Mouse (Mus musculus) intestine, embryonic 15.5 days (tissue): ENCODE results near the gene Pds5b. TPM values are rescaled to one million over a fixed set of nuclear protein-coding genes. Genes with fewer than 3 reads are reported as not detected.
A peak's percentile ranks its signal among the peaks of the same experiment; 100 is the strongest.
"Not testable (repeated sequence)": the region's sequence is repeated elsewhere in the genome, so short reads cannot be mapped to it uniquely, and the experiment has no call there.

Source experiments
- ATAC-seq: fragments of 200-750 bp; cut with Nextera tagmentation; 2 replicates; pipeline ENCODE4 v1.8.0; 2017; ENCODE audit warnings: moderate TSS enrichment, moderate library complexity
- H3K27ac ChIP-seq: fragments of 300-500 bp; sonication (generic); 2 replicates; pipeline ENCODE4 v1.5.1; 2015; ENCODE audit warnings: mild to moderate bottlenecking, inconsistent platforms
- H3K27me3 ChIP-seq: fragments of 300-500 bp; sonication (generic); replicated peaks from 2 replicates; pipeline ENCODE4 v1.6.1; 2015; ENCODE audit warnings: inconsistent platforms
- H3K36me3 ChIP-seq: fragments of 300-500 bp; sonication (generic); 2 replicates; pipeline ENCODE4 v1.6.1; 2015; ENCODE audit warnings: inconsistent platforms
- H3K4me1 ChIP-seq: fragments of 300-500 bp; sonication (generic); replicated peaks from 2 replicates; pipeline ENCODE4 v1.6.1; 2015; ENCODE audit warnings: inconsistent platforms
- H3K4me2 ChIP-seq: fragments of 300-500 bp; sonication (generic); replicated peaks from 2 replicates; pipeline ENCODE4 v1.6.1; 2015; ENCODE audit warnings: mild to moderate bottlenecking, inconsistent platforms
- H3K4me3 ChIP-seq: fragments of 300-500 bp; sonication (generic); replicated peaks from 2 replicates; pipeline ENCODE4 v1.5.1; 2015; ENCODE audit warnings: inconsistent platforms
- H3K9ac ChIP-seq: fragments of 300-500 bp; sonication (generic); 2 replicates; pipeline ENCODE4 v1.6.1; 2015; ENCODE audit warnings: inconsistent platforms
- H3K9me3 ChIP-seq: fragments of 300-500 bp; sonication (generic); 2 replicates; pipeline ENCODE4 v1.6.1; 2016; ENCODE audit warnings: inconsistent platforms
- WGBS: fragments of 180-500 bp; shearing (Covaris S2); methylation state at CpG from one replicate; pipeline ENCODE4 v1.1.7; 2015; 5-methylcytosine and 5-hydroxymethylcytosine counted together
- polyA plus RNA-seq: library from polyadenylated mRNA; unstranded; fragments of >200 nt; fragmentation: Nextera tagmentation; extraction: Ambion mirVana; gene quantifications from 2 replicates; pipeline ENCODE4 v1.2.1, GENCODE M21; 2015

Gene Pds5b
- polyA plus RNA-seq, 1 experiment from 2014 or later: 25.3 TPM

DNA sequence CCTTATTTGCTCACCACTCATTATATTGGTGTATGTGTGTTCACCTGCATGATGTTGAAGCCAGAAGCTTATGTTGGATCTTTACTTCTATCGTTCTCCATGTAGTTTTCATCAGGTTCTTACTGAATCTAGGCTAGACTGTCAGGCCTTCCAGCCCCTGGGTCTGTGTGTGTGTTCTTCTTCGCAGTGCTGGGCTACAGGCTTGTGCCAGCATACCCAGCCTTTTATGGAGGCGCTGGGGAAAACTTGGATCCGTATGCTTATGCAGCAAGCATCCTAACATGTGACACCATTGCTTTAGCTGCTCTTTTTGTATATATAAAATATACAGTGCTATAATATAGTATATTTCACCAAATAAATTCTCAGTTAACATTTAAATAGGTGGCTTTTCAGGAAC is 38.0 kb downstream of the Pds5b start:
- H3K4me2 ChIP-seq: no peak overlapping the region
- no peak overlapping the region for H3K27ac ChIP-seq
- no peaks in the 10 kb centered on the region for H3K27me3 ChIP-seq
- H3K36me3 ChIP-seq: 0 out of 2 replicates have a peak, but pooled peaks cover 3% of the 10 kb centered on the region
- 0 out of 2 replicates have a peak, but pooled peaks cover 2% of the 10 kb centered on the region for H3K4me1 ChIP-seq
- H3K4me3 ChIP-seq: no peak overlapping the region
- no peak overlapping the region for H3K9ac ChIP-seq
- ATAC-seq: no peak
- no peaks in the 10 kb centered on the region for H3K9me3 ChIP-seq
- 83% methylated on average over 4 of the region's 4 CpGs for WGBS

DNA sequence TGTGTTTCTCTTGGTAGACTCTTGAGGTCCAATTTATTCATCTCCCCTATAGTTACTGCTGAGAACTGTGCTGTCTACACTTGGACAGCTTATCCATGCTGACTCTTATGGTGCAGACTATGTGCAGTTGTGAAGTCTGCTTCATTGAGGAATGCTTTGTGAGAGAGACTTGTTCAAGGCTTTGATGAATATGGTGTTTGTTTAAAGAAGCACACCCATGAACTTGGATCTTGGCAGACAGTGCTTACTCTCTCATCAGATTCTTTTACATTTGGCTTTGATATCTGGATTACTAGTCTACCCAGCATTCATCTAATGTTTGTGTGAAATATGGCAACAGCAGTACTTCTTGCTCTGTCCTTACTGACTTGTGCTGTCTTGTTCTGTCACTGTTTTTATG is 39.9 kb downstream of the Pds5b start:
- Histone ChIP-seq H3K27ac (no peak overlapping the region), H3K36me3 (0 out of 2 replicates have a peak, but pooled peaks cover 3% of the 10 kb centered on the region), H3K4me2 (no peak overlapping the region), H3K4me3 (no peak overlapping the region), H3K9ac (no peak overlapping the region), H3K27me3 (no peaks in the 10 kb centered on the region), H3K4me1 (0 out of 2 replicates have a peak, but pooled peaks cover 2% of the 10 kb centered on the region), H3K9me3 (no peaks in the 10 kb centered on the region)
- ATAC-seq: no peak

DNA sequence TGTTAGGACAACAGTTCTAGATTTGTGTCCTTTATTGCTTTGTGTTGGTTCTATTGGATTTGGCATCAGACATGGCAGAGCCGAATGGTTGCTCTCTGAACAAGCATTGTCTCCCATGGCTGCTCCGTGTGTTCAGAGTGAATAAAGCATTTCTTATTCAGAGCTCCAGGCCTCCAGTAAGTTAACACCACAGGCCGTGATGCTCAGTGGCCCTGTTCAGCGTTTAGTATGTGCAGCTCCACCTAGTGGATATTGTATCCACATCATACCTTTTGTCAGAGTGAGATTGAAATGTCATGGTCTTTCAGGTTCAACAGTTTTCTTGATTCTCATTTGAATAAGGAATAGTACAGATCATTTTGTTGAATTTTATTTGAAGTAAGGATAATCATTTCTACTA is 44.2 kb downstream of the Pds5b start:
- Histone ChIP-seq H3K4me2 (no peak overlapping the region), H3K9ac (no peak overlapping the region), H3K36me3 (no peaks in the 10 kb centered on the region), H3K9me3 (no peaks in the 10 kb centered on the region), H3K27me3 (no peaks in the 10 kb centered on the region), H3K4me3 (no peak overlapping the region), H3K27ac (no peak overlapping the region), H3K4me1 (0 out of 2 replicates have a peak, but pooled peaks cover 2% of the 10 kb centered on the region)
- ATAC-seq: 0 out of 2 replicates have a peak, but pooled peaks have one; percentile 45
- 31% methylated on average over 4 of the region's 4 CpGs for WGBS

DNA sequence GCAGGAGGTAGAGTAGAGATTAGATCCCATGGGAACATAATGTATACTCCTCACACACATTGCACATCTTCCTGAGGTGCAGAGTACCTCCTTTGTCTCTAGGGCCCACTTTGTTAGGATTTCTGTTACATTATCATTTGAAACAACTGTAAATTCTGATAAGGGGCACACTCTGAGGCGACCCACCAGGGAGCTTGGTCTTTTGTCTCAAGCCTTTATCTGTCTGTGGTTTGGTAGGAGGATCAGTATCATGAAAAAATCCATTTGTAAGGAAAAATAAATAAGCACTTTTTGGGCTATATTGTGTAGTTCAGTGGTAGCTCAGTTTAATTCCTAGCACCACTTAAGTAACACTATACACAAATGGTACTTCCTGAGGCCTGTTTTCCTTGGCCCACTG is 51.1 kb downstream of the Pds5b start:
- Histone ChIP-seq H3K27ac (no peak overlapping the region), H3K9ac (no peak overlapping the region), H3K4me1 (no peaks in the 10 kb centered on the region), H3K9me3 (no peaks in the 10 kb centered on the region), H3K4me2 (no peak overlapping the region), H3K36me3 (no peaks in the 10 kb centered on the region), H3K4me3 (no peak overlapping the region), H3K27me3 (no peaks in the 10 kb centered on the region)
- WGBS: 78% methylated on average over 1 of the region's 1 CpGs
- no peak for ATAC-seq

DNA sequence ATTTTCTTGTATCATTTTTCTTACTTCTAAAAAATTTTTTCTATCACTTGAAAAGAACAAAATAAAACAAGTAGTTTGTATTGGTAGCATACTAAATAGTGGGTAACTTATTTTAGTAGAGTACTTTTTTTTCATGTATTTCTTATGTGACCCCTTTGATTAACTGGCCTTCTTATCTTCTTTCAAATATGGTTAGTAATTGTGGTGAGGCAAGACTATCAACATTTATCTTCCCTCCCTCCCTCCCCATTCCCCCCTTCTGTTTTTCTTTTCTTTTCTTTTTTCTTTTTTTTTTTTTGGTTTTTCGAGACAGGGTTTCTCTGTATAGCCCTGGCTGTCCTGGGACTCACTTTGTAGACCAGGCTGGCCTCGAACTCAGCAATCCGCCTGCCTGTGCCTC is 63.5 kb downstream of the Pds5b start:
- H3K4me1 ChIP-seq, H3K9ac ChIP-seq, H3K4me3 ChIP-seq, H3K27me3 ChIP-seq, H3K27ac ChIP-seq, H3K9me3 ChIP-seq, H3K36me3 ChIP-seq, H3K4me2 ChIP-seq, ATAC-seq: not testable (repeated sequence)
- 100% methylated on average over 3 of the region's 3 CpGs for WGBS

DNA sequence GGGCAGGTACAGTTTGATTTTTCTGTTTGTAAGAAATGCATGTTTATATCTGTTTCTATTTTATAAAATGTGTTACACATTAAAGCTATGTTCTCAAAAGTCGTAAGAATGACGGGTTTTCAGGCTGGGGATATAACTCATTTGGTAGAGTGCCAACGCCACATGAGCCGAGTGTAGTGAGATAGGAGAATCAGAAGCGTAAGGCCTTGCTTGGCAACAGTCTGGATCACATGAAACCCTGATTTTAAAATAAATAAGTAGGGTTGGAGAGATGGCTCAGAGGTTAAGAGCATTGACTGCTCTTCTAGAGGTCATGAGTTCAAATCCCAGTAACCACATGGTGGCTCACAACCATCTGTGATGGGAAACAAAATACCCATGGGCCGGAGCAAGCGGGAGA is 65.8 kb downstream of the Pds5b start:
- 87% methylated on average over 7 of the region's 7 CpGs for WGBS
- Histone ChIP-seq H3K4me3 (no peak overlapping the region), H3K27me3 (no peaks in the 10 kb centered on the region), H3K9ac (no peak overlapping the region), H3K4me1 (no peaks in the 10 kb centered on the region), H3K4me2 (no peak overlapping the region), H3K27ac (no peak overlapping the region), H3K9me3 (no peaks in the 10 kb centered on the region), H3K36me3 (no peaks in the 10 kb centered on the region)
- ATAC-seq: no peak

DNA sequence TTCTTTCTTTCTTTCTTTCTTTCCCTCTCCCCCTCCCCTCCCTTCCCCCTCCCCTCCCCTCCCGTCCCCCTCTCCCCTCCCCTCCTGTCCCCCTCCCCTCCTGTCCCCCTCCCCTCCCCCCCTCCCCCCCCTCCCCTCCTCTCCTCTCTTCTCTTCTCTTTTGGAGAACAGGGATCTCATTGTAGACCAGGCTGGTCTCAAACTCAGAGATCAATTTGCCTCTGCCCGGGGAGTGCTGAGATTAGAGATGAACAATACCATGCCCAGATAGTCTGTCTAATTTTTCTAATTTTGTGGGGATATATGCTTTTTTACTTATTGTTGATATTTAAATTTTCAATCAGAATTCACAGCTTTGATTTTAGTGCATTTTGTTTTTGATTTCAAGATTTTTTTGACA is 67.1 kb downstream of the Pds5b start:
- Histone ChIP-seq H3K36me3 (no peaks in the 10 kb centered on the region), H3K4me1 (no peaks in the 10 kb centered on the region), H3K4me3 (no peak overlapping the region)

DNA sequence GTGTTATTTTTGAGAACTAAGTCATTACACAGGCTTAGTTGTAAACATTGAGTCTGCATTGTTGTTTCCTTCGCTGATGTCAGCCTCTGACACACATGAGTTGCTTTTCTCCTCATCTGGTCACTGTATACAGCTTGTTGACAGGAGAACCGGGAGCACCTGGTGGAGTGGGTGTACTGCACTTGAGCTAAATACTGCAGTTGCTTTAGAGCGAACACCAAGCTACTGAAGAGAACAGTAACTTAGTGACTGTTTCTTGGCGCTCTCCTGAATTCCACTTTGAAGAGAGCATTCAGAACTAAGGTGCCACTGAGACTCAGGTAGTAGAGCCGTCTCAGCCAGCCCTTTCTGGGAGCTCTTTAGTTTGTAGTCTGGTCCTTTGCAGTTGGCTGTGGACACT is 83.1 kb downstream of the Pds5b start:
- Histone ChIP-seq H3K9ac (no peak overlapping the region), H3K4me2 (no peak overlapping the region), H3K27ac (no peak overlapping the region), H3K4me3 (no peak overlapping the region), H3K4me1 (no peaks in the 10 kb centered on the region), H3K27me3 (no peaks in the 10 kb centered on the region), H3K9me3 (no peaks in the 10 kb centered on the region), H3K36me3 (no peaks in the 10 kb centered on the region)
- WGBS: 93% methylated on average over 5 of the region's 5 CpGs
- ATAC-seq: no peak

More for the DNA sequence above, 67.1 kb downstream of the Pds5b start:
- WGBS: 90% methylated on average over 1 of the region's 2 CpGs
- Histone ChIP-seq H3K9ac (no peak overlapping the region), H3K27ac (no peak overlapping the region), H3K4me2 (no peak overlapping the region), H3K9me3 (no peaks in the 10 kb centered on the region), H3K27me3 (no peaks in the 10 kb centered on the region)
- ATAC-seq: no peak

DNA sequence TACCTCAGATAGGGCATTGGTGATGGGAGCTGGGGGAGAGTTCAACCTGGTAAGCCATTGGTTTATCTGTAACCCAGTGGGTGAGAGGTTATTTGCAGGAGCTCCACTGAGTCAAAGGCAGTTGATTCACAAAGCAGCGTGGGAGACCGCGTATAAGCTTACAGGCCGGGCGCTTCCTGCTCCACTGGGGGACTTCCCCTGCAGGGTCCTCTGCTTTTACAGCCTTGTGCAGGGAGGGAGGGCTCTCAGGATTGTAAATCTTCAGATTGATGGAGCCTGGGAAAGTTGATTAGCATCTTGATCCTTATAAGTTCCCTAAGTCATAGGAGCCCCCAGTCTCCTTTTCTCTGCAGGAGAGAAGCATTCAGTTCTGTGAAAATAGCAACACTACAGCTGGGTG is 98.9 kb downstream of the Pds5b start:
- H3K36me3 ChIP-seq: no peaks in the 10 kb centered on the region
- ATAC-seq: no peak
- WGBS: 37% methylated on average over 5 of the region's 5 CpGs
- H3K4me2 ChIP-seq: no peak overlapping the region
- H3K4me1 ChIP-seq: peaks cover 8% of the 10 kb centered on the region; the same call in 1 of the 2 replicates
- H3K9ac ChIP-seq: 0 out of 2 replicates have a peak overlapping the region, but pooled peaks have one; percentile 4
- no peak overlapping the region for H3K4me3 ChIP-seq
- no peaks in the 10 kb centered on the region for H3K27me3 ChIP-seq
- no peaks in the 10 kb centered on the region for H3K9me3 ChIP-seq
- H3K27ac ChIP-seq: no peak overlapping the region

DNA sequence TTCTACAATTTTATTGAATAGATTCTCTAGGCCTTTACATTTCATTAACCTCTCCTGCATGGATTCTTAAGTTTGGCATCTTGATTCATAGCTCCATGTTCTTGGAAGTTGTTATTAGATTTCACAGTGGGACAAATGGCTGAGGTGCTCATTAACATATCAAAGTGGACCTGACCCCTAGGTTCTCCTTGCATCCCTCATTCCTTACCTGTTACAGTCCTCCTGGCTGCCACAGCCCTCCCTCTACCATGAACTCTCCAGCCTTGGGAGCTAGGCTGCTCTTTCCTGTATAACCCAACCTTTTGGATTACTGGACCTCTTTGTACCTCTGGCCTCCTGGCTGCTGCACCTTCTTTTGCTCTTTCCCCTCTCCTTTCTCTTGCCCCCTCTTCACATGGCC is 99.5 kb downstream of the Pds5b start:
- Histone ChIP-seq H3K9me3 (no peaks in the 10 kb centered on the region), H3K36me3 (peaks cover under 1% of the 10 kb centered on the region; the same call in 1 of the 2 replicates), H3K4me3 (no peak overlapping the region), H3K27me3 (no peaks in the 10 kb centered on the region), H3K4me1 (peaks cover 8% of the 10 kb centered on the region; the same call in 1 of the 2 replicates), H3K9ac (no peak overlapping the region), H3K4me2 (no peak overlapping the region), H3K27ac (no peak overlapping the region)
- ATAC-seq: no peak

DNA sequence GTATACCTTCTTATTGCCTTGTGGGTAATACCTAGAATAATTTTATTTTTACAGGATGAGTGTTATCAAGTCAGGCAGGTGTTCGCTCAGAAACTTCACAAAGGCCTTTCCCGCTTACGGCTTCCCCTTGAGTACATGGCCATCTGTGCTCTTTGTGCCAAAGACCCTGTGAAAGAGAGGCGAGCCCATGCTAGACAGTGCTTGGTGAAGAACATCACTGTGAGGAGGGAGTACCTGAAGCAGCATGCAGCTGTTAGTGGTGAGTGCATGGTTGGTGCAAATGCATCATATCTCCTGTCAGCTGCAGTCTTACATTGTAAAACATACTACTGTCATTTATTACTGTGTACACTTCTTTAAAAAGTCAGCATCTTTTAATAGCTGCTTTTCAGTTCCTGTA is 114.7 kb downstream of the Pds5b start:
- Histone ChIP-seq H3K4me1 (no peaks in the 10 kb centered on the region), H3K9ac (no peak overlapping the region), H3K4me2 (no peak overlapping the region), H3K27ac (no peak overlapping the region), H3K36me3 (peaks cover 15% of the 10 kb centered on the region; the same call in 1 of the 2 replicates), H3K9me3 (no peaks in the 10 kb centered on the region), H3K27me3 (no peaks in the 10 kb centered on the region), H3K4me3 (no peak overlapping the region)
- 94% methylated on average over 4 of the region's 4 CpGs for WGBS
- no peak for ATAC-seq

DNA sequence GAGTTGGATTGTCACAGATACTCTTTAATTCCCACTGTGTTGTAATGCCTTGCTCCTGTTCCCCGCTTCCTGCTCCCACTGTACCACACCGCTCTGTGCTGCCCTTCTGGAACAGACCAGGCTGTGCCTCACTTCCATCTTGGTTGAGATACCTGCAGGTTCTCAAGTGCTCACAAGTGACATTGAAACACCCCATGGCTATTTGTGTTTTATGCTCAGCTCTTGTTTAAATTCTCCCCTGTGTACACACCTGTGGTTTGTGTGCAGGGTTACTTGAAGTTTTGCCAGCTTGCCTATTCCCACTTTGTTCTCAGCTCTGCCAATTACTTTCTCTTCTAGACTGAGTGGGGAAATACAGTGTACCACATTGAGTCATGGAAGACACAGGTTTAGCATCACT is 115.5 kb downstream of the Pds5b start:
- WGBS: 92% methylated on average over 2 of the region's 2 CpGs
- H3K4me3 ChIP-seq: no peak overlapping the region
- no peak overlapping the region for H3K4me2 ChIP-seq
- no peak for ATAC-seq
- H3K27me3 ChIP-seq: no peaks in the 10 kb centered on the region
- H3K9ac ChIP-seq: no peak overlapping the region
- H3K27ac ChIP-seq: no peak overlapping the region
- no peaks in the 10 kb centered on the region for H3K9me3 ChIP-seq
- no peaks in the 10 kb centered on the region for H3K4me1 ChIP-seq
- H3K36me3 ChIP-seq: 0 out of 2 replicates have a peak, but pooled peaks cover 13% of the 10 kb centered on the region

DNA sequence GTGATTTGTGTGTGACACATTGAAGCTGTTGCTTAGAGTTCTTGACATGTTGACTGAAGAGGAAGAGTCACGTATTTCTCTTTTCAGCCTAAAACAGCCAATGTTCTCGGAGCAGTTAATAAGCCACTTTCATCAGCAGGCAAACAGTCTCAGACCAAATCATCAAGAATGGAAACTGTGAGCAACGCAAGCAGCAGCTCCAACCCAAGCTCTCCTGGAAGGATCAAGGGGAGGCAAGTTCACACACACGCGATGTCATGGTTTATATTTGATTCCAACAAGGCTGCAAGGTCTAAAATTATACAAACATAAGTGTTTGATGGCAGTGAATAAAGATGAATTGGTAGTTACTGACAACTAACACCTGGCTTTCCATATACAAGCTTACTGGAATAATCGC is 120.6 kb downstream of the Pds5b start:
- no peaks in the 10 kb centered on the region for H3K9me3 ChIP-seq
- H3K4me1 ChIP-seq: no peaks in the 10 kb centered on the region
- no peaks in the 10 kb centered on the region for H3K27me3 ChIP-seq
- H3K4me3 ChIP-seq: no peak overlapping the region
- 70% methylated on average over 6 of the region's 6 CpGs for WGBS
- no peak overlapping the region for H3K27ac ChIP-seq
- 0 out of 2 replicates have a peak, but pooled peaks cover 3% of the 10 kb centered on the region for H3K36me3 ChIP-seq
- no peak overlapping the region for H3K4me2 ChIP-seq
- no peak for ATAC-seq
- no peak overlapping the region for H3K9ac ChIP-seq
